Comparison of ENCODE assay signal across 11 mouse cellular contexts in the genomic region with DNA sequence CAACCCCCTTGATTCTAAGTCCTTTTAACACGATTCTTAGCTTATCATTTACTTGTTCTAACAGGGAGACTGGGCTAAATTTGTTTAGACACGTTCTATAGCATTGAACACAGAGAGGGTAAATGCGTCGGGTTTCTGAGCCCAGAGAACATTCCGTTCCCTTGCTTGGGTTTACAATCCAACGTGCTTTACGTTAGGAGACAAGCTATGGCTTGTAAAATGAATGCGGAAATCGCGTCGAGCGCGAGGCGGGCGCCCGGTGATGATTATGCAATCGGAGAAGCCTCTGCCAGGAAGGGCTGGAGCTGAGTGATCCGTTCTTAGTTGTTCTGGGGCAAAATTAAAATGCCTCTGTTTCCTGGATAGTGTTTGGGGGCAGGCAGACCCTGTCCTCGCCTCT. TPM values are rescaled to one million over a fixed set of nuclear protein-coding genes. Genes with fewer than 3 reads are reported as not detected.
DNase-seq lines count a peak whose midpoint lies in the region; ATAC-seq lines count a peak whose summit lies in the region.
"Had no signal": no experiment of that assay in that cellular context is flagged by ENCODE, and none has a peak within 500 bp of the region (broad histone marks: within the 10 kb centered on the region; RNA-seq: fewer than 3 reads in every experiment).

No protein-coding gene starts in this region.

- no peak overlapping the region for H3K4me3 ChIP-seq in kidney, embryonic 15.5 days (replicated peaks)
- H3K4me3 ChIP-seq in intestine, embryonic 15.5 days (replicated peaks): no peak overlapping the region
- H3K4me3 ChIP-seq: hindbrain, embryonic 13.5 days; neural tube, embryonic 12.5 days had no signal

- 0 out of 2 replicates have a peak, but pooled peaks cover 5% of the 10 kb centered on the region for H3K9me3 ChIP-seq in kidney, embryonic 15.5 days (replicated peaks)
- H3K9me3 ChIP-seq in intestine, embryonic 15.5 days: no peaks in the 10 kb centered on the region
- H3K9me3 ChIP-seq: neural tube, embryonic 12.5 days had no signal

- peaks cover 10% of the 10 kb centered on the region for H3K4me1 ChIP-seq in kidney, embryonic 15.5 days
- H3K4me1 ChIP-seq in intestine, embryonic 15.5 days (replicated peaks): peaks cover 5% of the 10 kb centered on the region; the same call in 1 of the 2 replicates
- H3K4me1 ChIP-seq: hindbrain, embryonic 13.5 days; neural tube, embryonic 12.5 days had no signal

- no peaks in the 10 kb centered on the region for H3K36me3 ChIP-seq in kidney, embryonic 15.5 days
- H3K36me3 ChIP-seq in intestine, embryonic 15.5 days: no peaks in the 10 kb centered on the region
- H3K36me3 ChIP-seq: hindbrain, embryonic 13.5 days; neural tube, embryonic 12.5 days had no signal

- ATAC-seq in kidney, embryonic 15.5 days (replicated peaks; ENCODE audit: low FRiP score): no peak
- ATAC-seq in intestine, embryonic 15.5 days: peak; percentile 59

- WGBS in kidney, embryonic 15.5 days: 72% methylated on average over 19 of the region's 19 CpGs
- 56% methylated on average over 19 of the region's 19 CpGs for WGBS in intestine, embryonic 15.5 days

- intact Hi-C loops in left cerebral cortex, postnatal 36 days (cut with DNase I): no loop called here

- H3K4me2 ChIP-seq in kidney, embryonic 15.5 days: no peak overlapping the region
- no peak overlapping the region for H3K4me2 ChIP-seq in intestine, embryonic 15.5 days (replicated peaks)
- H3K4me2 ChIP-seq: hindbrain, embryonic 13.5 days; neural tube, embryonic 12.5 days had no signal

- no peak overlapping the region for H3K27ac ChIP-seq in kidney, embryonic 15.5 days
- H3K27ac ChIP-seq in intestine, embryonic 15.5 days: no peak overlapping the region
- H3K27ac ChIP-seq: hindbrain, embryonic 13.5 days; neural tube, embryonic 12.5 days had no signal

- no peak overlapping the region for H3K9ac ChIP-seq in kidney, embryonic 15.5 days
- H3K9ac ChIP-seq in intestine, embryonic 15.5 days: no peak overlapping the region
- H3K9ac ChIP-seq: hindbrain, embryonic 13.5 days; neural tube, embryonic 12.5 days had no signal

- no peaks in the 10 kb centered on the region for H3K27me3 ChIP-seq in kidney, embryonic 15.5 days
- H3K27me3 ChIP-seq in intestine, embryonic 15.5 days (replicated peaks): no peaks in the 10 kb centered on the region
- H3K27me3 ChIP-seq: hindbrain, embryonic 13.5 days; neural tube, embryonic 12.5 days had no signal

- peak; percentile 35 for DNase-seq in kidney, adult 18-20 months
- peak; percentile 83 for DNase-seq in NIH3T3 (ENCODE audit: low read depth)
- DNase-seq in lung, postnatal 14 days: peak; percentile 58
- DNase-seq in retina, postnatal 1 day: no peak
- no peak for DNase-seq in testis, postnatal 10 days (ENCODE audit: low spot score)
- DNase-seq in left cerebral cortex, postnatal 36 days (ENCODE audit: low spot score in 2 of 2): no peak
- DNase-seq: embryo, embryonic 11 days had no signal

RNA-seq across cellular contexts. Expression of gene Ets2, which starts 42.4 kb away (rescaled TPM):
- polyA plus RNA-seq in kidney, embryonic 15.5 days (2015; fragmentation: Nextera tagmentation; extraction: Ambion mirVana): 62.1 and 63.1 TPM in 2 replicates
- 59.5 and 64.7 TPM in 2 replicates for polyA plus RNA-seq in intestine, embryonic 15.5 days (2015; fragmentation: Nextera tagmentation; extraction: Ambion mirVana)
- 10 to 100 TPM; 68.0 to 79.8 TPM for total RNA-seq in left cerebral cortex, postnatal 36 days (2021)

Comparison
In these comparisons a context has a peak if more than half of its experiments do, and no peak if none do; other contexts are left out.
1. DNase-seq: peak in kidney, adult 18-20 months (single experiment), NIH3T3 (single experiment) and lung, postnatal 14 days (single experiment); none in retina, postnatal 1 day (single experiment), testis, postnatal 10 days (single experiment) and left cerebral cortex, postnatal 36 days (0 of 2).